Mouse (Mus musculus): ENCODE results near the gene Spata32. TPM values are rescaled to one million over a fixed set of nuclear protein-coding genes. Genes with fewer than 3 reads are reported as not detected.

Gene Spata32
- polyA plus RNA-seq, 1 experiment: not detected

DNA sequence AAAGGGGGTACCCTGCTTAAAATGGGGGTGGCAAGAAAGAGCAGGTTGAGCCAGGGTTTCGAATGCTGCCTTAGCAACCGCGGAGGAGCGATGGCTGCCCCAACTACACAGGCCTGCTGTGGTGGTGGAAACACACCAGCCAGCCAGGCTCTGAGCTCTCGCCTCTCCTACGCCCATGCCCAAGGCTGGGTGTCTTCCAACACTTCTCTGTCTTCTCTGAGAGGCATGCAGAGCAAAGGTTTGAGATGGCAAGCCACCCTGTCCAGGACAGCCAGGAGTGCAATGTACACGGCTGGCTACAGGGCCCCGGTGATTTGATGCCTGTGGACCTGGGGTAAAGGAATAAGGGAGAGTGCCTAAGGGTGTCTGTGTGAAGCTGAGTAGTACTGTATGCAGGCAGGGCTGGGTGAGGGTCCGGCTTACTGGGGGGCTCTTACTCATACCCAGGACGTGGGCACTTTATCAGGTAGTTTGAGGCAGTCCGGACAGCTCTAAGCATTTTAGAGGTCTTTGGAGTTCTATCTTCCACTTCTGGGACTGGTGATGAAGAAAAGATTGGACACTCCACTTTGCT, 44.4 kb downstream of the Spata32 start:
- Histone ChIP-seq H3K9ac (ENCODE audit: low read depth, poor library complexity, severe bottlenecking) (no peak overlapping the region), H3K9me3 (replicated peaks; ENCODE audit: control insufficient read depth, insufficient read depth, low read length, poor library complexity, severe bottlenecking) (no peaks in the 10 kb centered on the region), H3K4me1 (ENCODE audit: control insufficient read depth, insufficient read depth, low read length) (peaks cover 2% of the 10 kb centered on the region), H3K27ac (ENCODE audit: insufficient read depth, low read length) (no peak overlapping the region), H3K27me3 (ENCODE audit: control insufficient read depth, insufficient read depth, low read length, poor library complexity, severe bottlenecking) (peaks cover 9% of the 10 kb centered on the region), H3K4me3 (ENCODE audit: low read depth, low read length) (no peak overlapping the region), H3K36me3 (ENCODE audit: control insufficient read depth, insufficient read depth, low read length, poor library complexity, severe bottlenecking) (no peaks in the 10 kb centered on the region)
- TF ChIP-seq CTCF (IDR thresholded peaks at IDR 0.05; ENCODE audit: low read depth, low read length) (no peak), EP300 (IDR thresholded peaks at IDR 0.05; ENCODE audit: insufficient read depth, low read depth, low read length) (no peak), POLR2A (IDR thresholded peaks at IDR 0.05; ENCODE audit: insufficient read depth, low read length) (no peak)

DNA sequence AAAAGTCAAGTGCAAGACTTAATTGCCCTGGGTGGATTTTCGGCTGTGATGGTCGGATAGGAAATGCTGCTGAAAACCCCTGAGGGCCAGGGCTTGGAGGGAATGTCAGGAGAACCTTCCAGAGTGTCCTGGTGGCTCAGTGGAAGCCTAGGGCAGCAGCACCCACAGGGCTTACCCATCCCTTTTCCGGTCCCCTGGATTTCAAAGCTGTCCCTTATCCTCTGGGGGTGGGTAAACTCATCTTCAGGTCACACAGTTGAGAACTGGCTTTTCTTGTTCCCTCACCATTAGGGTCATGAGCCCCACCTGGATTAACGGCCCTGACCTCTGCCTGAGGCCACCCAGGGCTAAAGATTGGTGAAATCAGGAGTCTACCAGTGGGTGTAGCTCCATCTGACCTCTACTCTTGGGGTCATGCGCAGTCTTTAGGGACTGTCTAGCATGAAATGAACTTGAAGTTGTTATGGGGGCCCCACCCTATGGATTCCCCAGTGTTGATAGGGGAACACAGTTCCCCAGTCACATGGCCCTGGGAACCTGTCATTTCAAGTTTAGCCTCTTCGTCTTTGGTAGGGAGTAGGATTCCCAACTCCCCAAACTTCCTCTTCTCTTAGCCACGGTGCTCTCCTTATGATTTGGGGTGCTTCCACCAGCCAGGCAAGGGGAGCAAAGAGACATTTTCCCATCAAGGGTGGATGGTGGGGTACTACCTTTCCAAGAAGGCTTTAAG, 45.0 kb downstream of the Spata32 start:
- TF ChIP-seq POLR2A (IDR thresholded peaks at IDR 0.05; ENCODE audit: insufficient read depth, low read length) (no peak), EP300 (IDR thresholded peaks at IDR 0.05; ENCODE audit: insufficient read depth, low read depth, low read length) (no peak), CTCF (IDR thresholded peaks at IDR 0.05; ENCODE audit: low read depth, low read length) (no peak)
- peaks cover 9% of the 10 kb centered on the region for H3K27me3 ChIP-seq (ENCODE audit: control insufficient read depth, insufficient read depth, low read length, poor library complexity, severe bottlenecking)
- H3K4me1 ChIP-seq (ENCODE audit: control insufficient read depth, insufficient read depth, low read length): peaks cover 2% of the 10 kb centered on the region
- H3K4me3 ChIP-seq (ENCODE audit: low read depth, low read length): no peak overlapping the region
- H3K27ac ChIP-seq (ENCODE audit: insufficient read depth, low read length): no peak overlapping the region
- H3K36me3 ChIP-seq (ENCODE audit: control insufficient read depth, insufficient read depth, low read length, poor library complexity, severe bottlenecking): no peaks in the 10 kb centered on the region
- no peak overlapping the region for H3K9ac ChIP-seq (ENCODE audit: low read depth, poor library complexity, severe bottlenecking)
- no peaks in the 10 kb centered on the region for H3K9me3 ChIP-seq (replicated peaks; ENCODE audit: control insufficient read depth, insufficient read depth, low read length, poor library complexity, severe bottlenecking)

DNA sequence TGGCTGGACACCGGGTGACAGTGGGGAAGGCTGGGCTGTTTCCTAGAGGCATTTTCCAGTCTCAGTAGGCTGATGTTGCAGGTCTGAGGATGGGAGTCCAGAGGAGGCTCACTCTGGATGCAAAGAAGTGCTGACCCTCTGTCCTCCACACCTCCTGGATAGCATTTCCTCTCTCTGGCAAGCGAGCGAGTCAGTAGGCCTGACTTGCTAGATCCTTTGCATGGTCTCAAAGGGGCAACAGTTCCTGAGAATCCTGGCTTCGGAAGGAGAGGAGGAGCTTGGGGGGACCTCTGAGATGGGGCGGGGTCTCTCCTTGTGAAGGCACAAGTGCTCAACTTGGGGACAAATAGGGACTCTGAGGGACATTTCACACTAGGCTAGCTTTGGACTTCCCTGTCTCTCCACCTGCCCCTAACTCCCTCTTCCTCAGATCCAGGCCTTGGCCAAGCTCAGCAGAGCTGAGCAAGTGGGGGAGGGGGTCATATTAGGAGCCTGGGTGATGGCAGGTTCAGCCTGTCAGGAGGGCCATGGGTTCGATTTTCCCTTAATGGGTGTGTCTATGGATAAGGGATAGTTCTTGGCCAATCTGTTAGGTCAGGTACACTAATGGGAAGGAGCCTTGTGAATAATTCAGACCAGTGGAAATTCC, 45.7 kb downstream of the Spata32 start:
- Histone ChIP-seq H3K27me3 (ENCODE audit: control insufficient read depth, insufficient read depth, low read length, poor library complexity, severe bottlenecking) (peaks cover 9% of the 10 kb centered on the region), H3K27ac (ENCODE audit: insufficient read depth, low read length) (no peak overlapping the region), H3K4me1 (ENCODE audit: control insufficient read depth, insufficient read depth, low read length) (peaks cover 2% of the 10 kb centered on the region), H3K4me3 (ENCODE audit: low read depth, low read length) (no peak overlapping the region), H3K9ac (ENCODE audit: low read depth, poor library complexity, severe bottlenecking) (no peak overlapping the region), H3K9me3 (replicated peaks; ENCODE audit: control insufficient read depth, insufficient read depth, low read length, poor library complexity, severe bottlenecking) (no peaks in the 10 kb centered on the region), H3K36me3 (ENCODE audit: control insufficient read depth, insufficient read depth, low read length, poor library complexity, severe bottlenecking) (no peaks in the 10 kb centered on the region)
- no peak for TF ChIP-seq CTCF (IDR thresholded peaks at IDR 0.05; ENCODE audit: low read depth, low read length)
- no peak for TF ChIP-seq EP300 (IDR thresholded peaks at IDR 0.05; ENCODE audit: insufficient read depth, low read depth, low read length)
- no peak for TF ChIP-seq POLR2A (IDR thresholded peaks at IDR 0.05; ENCODE audit: insufficient read depth, low read length)

DNA sequence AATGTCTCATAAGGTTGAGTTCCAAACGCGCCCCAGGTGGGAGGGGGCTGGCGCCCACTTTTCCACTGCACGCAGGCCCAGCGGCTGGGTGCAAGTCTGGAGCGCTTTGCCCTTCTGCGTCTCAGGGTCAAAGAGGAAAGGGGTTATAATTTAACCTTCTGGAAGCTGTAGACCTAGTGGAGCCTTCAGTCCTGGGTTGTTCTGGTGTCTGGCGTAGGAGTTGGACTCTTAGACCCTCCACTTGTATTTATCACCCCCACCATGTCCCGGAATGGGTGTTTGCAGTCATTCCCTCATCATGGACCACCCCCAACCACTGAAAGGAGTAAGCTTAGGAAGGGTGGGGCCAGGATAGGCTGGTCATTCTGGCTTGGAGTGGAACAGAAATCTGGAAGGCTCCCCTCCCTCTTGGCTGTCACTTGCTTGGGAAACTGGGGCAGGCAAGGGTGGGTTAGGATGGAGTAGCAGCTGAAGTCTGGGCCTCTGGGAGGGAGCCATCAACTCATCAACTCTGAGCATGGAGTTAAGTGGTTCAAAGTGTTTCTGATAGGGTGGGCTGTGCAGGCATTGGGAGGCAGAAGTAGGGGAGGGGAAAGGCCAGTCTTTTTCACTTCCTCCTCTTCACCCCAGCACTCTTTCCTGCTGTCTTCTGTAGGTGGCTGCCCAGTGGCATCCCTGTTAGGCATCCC, 46.4 kb downstream of the Spata32 start:
- peak overlapping the region; percentile 84; the same call in 1 of the 2 replicates for H3K9ac ChIP-seq (ENCODE audit: low read depth, poor library complexity, severe bottlenecking)
- H3K36me3 ChIP-seq (ENCODE audit: control insufficient read depth, insufficient read depth, low read length, poor library complexity, severe bottlenecking): no peaks in the 10 kb centered on the region
- H3K4me3 ChIP-seq (ENCODE audit: low read depth, low read length): no peak overlapping the region
- peaks cover 9% of the 10 kb centered on the region for H3K27me3 ChIP-seq (ENCODE audit: control insufficient read depth, insufficient read depth, low read length, poor library complexity, severe bottlenecking)
- H3K27ac ChIP-seq (ENCODE audit: insufficient read depth, low read length): no peak overlapping the region
- TF ChIP-seq CTCF (IDR thresholded peaks at IDR 0.05; ENCODE audit: low read depth, low read length) (no peak), EP300 (IDR thresholded peaks at IDR 0.05; ENCODE audit: insufficient read depth, low read depth, low read length) (no peak), POLR2A (IDR thresholded peaks at IDR 0.05; ENCODE audit: insufficient read depth, low read length) (no peak)
- H3K9me3 ChIP-seq (replicated peaks; ENCODE audit: control insufficient read depth, insufficient read depth, low read length, poor library complexity, severe bottlenecking): no peaks in the 10 kb centered on the region
- peaks cover 2% of the 10 kb centered on the region for H3K4me1 ChIP-seq (ENCODE audit: control insufficient read depth, insufficient read depth, low read length)

DNA sequence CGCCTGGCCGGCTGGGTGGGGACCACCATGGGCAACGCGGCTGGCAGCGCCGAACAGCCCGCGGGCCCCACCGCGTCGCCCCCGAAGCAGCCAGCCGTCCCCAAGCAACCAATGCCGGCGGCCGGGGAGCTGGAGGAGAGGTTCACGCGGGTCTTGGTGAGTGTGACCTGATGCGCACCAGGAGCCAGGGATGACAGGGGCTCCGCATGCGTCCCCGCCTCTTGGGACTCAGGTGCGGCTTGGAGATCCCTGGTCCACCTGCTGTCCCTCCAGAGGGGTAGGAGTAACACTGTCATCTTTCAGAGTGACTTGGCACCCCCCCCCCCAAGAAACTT, 47.0 kb downstream of the Spata32 start:
- peak overlapping the region; percentile 68 for H3K4me3 ChIP-seq (ENCODE audit: low read depth, low read length)
- peaks cover 9% of the 10 kb centered on the region for H3K27me3 ChIP-seq (ENCODE audit: control insufficient read depth, insufficient read depth, low read length, poor library complexity, severe bottlenecking)
- peaks cover 2% of the 10 kb centered on the region for H3K4me1 ChIP-seq (ENCODE audit: control insufficient read depth, insufficient read depth, low read length)
- TF ChIP-seq POLR2A (IDR thresholded peaks at IDR 0.05; ENCODE audit: insufficient read depth, low read length) (no peak), CTCF (IDR thresholded peaks at IDR 0.05; ENCODE audit: low read depth, low read length) (no peak), EP300 (IDR thresholded peaks at IDR 0.05; ENCODE audit: insufficient read depth, low read depth, low read length) (no peak)
- no peak overlapping the region for H3K27ac ChIP-seq (ENCODE audit: insufficient read depth, low read length)
- H3K36me3 ChIP-seq (ENCODE audit: control insufficient read depth, insufficient read depth, low read length, poor library complexity, severe bottlenecking): no peaks in the 10 kb centered on the region
- peak overlapping the region; percentile 84 for H3K9ac ChIP-seq (ENCODE audit: low read depth, poor library complexity, severe bottlenecking)
- H3K9me3 ChIP-seq (replicated peaks; ENCODE audit: control insufficient read depth, insufficient read depth, low read length, poor library complexity, severe bottlenecking): no peaks in the 10 kb centered on the region
